Mouse (Mus musculus) heart, embryonic 12.5 days (tissue): ENCODE results near the gene Rpl19. TPM values are rescaled to one million over a fixed set of nuclear protein-coding genes. Genes with fewer than 3 reads are reported as not detected.

Experiments used
- ATAC-seq: fragments of 200-750 bp; cut with Nextera tagmentation; 2 replicates; pipeline ENCODE4 v1.8.0; 2017; ENCODE audit warnings: moderate TSS enrichment, moderate library complexity; ENCODE audit not compliant: insufficient number of reproducible peaks, low FRiP score
- H3K27ac ChIP-seq: fragments of 300-500 bp; sonication (generic); 2 replicates; pipeline ENCODE4 v1.5.1; 2016; ENCODE audit warnings: mild to moderate bottlenecking, moderate library complexity; ENCODE audit not compliant: poor library complexity, severe bottlenecking
- H3K27me3 ChIP-seq: fragments of 300-500 bp; sonication (generic); replicated peaks from 2 replicates; pipeline ENCODE4 v1.6.1; 2016; ENCODE audit warnings: mild to moderate bottlenecking, moderate library complexity
- H3K36me3 ChIP-seq: fragments of 300-500 bp; sonication (generic); 2 replicates; pipeline ENCODE4 v1.6.1; 2016; ENCODE audit warnings: mild to moderate bottlenecking, moderate library complexity
- H3K4me1 ChIP-seq: fragments of 300-500 bp; sonication (generic); replicated peaks from 2 replicates; pipeline ENCODE4 v1.6.1; 2016; ENCODE audit warnings: mild to moderate bottlenecking
- H3K4me2 ChIP-seq: fragments of 300-500 bp; sonication (generic); 2 replicates; pipeline ENCODE4 v1.6.1; 2016; ENCODE audit warnings: mild to moderate bottlenecking, moderate library complexity
- H3K4me3 ChIP-seq: fragments of 300-500 bp; sonication (generic); 2 replicates; pipeline ENCODE4 v1.5.1; 2016; ENCODE audit warnings: mild to moderate bottlenecking
- H3K9ac ChIP-seq: fragments of 300-500 bp; sonication (generic); 2 replicates; pipeline ENCODE4 v1.6.1; 2016; ENCODE audit warnings: mild to moderate bottlenecking, moderate library complexity
- H3K9me3 ChIP-seq: fragments of 300-500 bp; sonication (generic); replicated peaks from 2 replicates; pipeline ENCODE4 v1.6.1; 2016; ENCODE audit warnings: mild to moderate bottlenecking, moderate library complexity
- WGBS: fragments of 180-500 bp; shearing (Covaris S2); methylation state at CpG from one replicate; pipeline ENCODE4 v1.1.7; 2016; 5-methylcytosine and 5-hydroxymethylcytosine counted together
- polyA plus RNA-seq: library from polyadenylated mRNA; unstranded; fragments of >200 nt; fragmentation: Nextera tagmentation; extraction: Ambion mirVana; gene quantifications from 2 replicates; pipeline ENCODE4 v1.2.1, GENCODE M21; 2016

Gene Rpl19
- polyA plus RNA-seq, 1 experiment from 2014 or later, result 675 TPM

DNA sequence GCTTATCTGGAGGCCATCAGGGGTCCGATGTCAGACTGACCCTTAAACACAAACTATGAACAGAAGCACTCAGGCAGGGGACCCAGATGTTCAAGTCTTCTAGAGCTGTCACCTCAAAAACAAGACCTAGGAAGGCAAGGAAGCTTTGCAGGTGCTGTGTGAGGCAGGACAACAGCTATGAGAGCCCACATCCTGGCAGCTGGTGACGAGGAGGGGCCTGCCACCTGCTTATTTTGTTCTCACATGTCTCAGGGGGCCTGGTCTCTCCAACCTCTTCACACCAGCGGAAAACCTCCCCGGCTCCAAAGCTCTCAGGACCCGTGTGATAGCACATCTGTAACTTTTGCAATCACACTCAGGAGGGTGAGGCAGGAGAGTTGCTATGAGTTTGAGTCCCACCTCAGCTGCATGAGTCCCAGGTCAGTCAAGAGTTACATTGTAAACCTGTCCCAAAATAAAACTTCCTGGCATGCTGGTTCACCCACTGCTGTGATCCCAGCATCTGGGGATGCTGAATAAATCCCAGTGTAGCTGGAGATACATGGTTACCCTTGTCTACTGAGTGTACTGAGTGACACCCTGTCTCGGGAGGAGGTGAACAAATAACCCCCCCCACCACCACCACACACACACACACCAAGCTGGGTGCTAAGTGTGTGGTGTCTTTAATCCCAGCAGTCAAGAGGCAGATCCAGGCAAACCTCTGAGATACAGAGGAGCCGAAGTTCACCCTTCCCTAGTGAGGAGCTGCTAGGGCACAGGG is 26.0 kb upstream of the Rpl19 start:
- Histone ChIP-seq H3K9me3 (no peaks in the 10 kb centered on the region), H3K27me3 (peaks cover 85% of the 10 kb centered on the region)
- 25% methylated on average over 7 of the region's 7 CpGs for WGBS

GRCm38 (mm10) chr11:98001351-98001824 is 25.1 kb upstream of the Rpl19 start:
- H3K27me3 ChIP-seq, result peaks cover 84% of the 10 kb centered on the region
- H3K36me3 ChIP-seq, result peaks cover 8% of the 10 kb centered on the region; the same call in 1 of the 2 replicates
- no peak overlapping the region for H3K27ac ChIP-seq
- H3K4me1 ChIP-seq, result peaks cover 23% of the 10 kb centered on the region
- H3K4me3 ChIP-seq, result no peak overlapping the region
- WGBS, result 29% methylated on average over 11 of the region's 11 CpGs
- 0 out of 2 replicates have a peak overlapping the region, but pooled peaks have one; percentile 5 for H3K9ac ChIP-seq
- no peaks in the 10 kb centered on the region for H3K9me3 ChIP-seq
- no peak overlapping the region for H3K4me2 ChIP-seq
- ATAC-seq, result no peak

More for the DNA sequence above, 26.0 kb upstream of the Rpl19 start:
- Histone ChIP-seq H3K36me3 (peaks cover 8% of the 10 kb centered on the region; the same call in 1 of the 2 replicates), H3K4me3 (no peak overlapping the region), H3K4me1 (peaks cover 27% of the 10 kb centered on the region), H3K9ac (0 out of 2 replicates have a peak overlapping the region, but pooled peaks have one; percentile 5), H3K27ac (no peak overlapping the region), H3K4me2 (no peak overlapping the region)
- no peak for ATAC-seq

GRCm38 (mm10) chr11:98001986-98002385 is 24.5 kb upstream of the Rpl19 start:
- H3K4me1 ChIP-seq, result peaks cover 23% of the 10 kb centered on the region
- peaks cover 8% of the 10 kb centered on the region; the same call in 1 of the 2 replicates for H3K36me3 ChIP-seq
- no peak overlapping the region for H3K27ac ChIP-seq
- no peaks in the 10 kb centered on the region for H3K9me3 ChIP-seq
- H3K9ac ChIP-seq, result no peak overlapping the region
- H3K4me2 ChIP-seq, result no peak overlapping the region
- 54% methylated on average over 6 of the region's 6 CpGs for WGBS
- peaks cover 78% of the 10 kb centered on the region for H3K27me3 ChIP-seq
- no peak for ATAC-seq
- H3K4me3 ChIP-seq, result no peak overlapping the region

GRCm38 (mm10) chr11:98002627-98003026 is 23.9 kb upstream of the Rpl19 start:
- peak overlapping the region; percentile 60 for H3K4me2 ChIP-seq
- peaks cover 8% of the 10 kb centered on the region; the same call in 1 of the 2 replicates for H3K36me3 ChIP-seq
- H3K4me1 ChIP-seq, result peaks cover 23% of the 10 kb centered on the region
- peaks cover 72% of the 10 kb centered on the region for H3K27me3 ChIP-seq
- ATAC-seq, result no peak
- H3K9ac ChIP-seq, result peak overlapping the region; percentile 23; the same call in 1 of the 2 replicates
- H3K9me3 ChIP-seq, result no peaks in the 10 kb centered on the region
- WGBS, result 5% methylated on average over 12 of the region's 12 CpGs
- no peak overlapping the region for H3K27ac ChIP-seq
- H3K4me3 ChIP-seq, result peak overlapping the region; percentile 26

DNA sequence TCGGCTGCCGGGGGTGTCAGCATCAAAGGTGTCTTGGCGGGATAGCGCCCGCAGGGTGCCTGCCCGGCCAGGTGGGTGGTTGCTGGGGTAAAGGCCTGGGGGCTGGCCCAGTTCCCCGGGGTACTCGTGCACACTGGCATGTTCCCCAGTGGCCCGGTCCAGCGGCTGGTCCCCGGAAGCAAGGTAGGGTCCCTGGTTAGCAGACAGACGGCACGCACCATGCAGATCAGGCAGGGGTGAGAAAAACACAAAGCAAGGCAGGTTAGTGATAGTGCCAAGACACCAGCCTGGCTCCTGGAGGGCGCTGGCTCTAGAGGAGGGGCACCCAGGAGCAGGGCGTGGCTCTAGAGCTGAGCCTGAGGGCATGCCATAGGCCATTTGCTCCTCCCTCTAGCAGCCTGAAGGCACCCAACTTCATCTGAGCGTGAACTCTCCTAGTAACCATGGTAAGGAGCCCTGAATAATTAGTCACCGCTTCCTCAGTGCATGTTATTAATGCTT is 23.3 kb upstream of the Rpl19 start:
- peak overlapping the region; percentile 60 for H3K4me2 ChIP-seq
- H3K9ac ChIP-seq, result peak overlapping the region; percentile 23; the same call in 1 of the 2 replicates
- WGBS, result 34% methylated on average over 17 of the region's 17 CpGs
- H3K4me1 ChIP-seq, result peaks cover 23% of the 10 kb centered on the region
- no peak for ATAC-seq
- no peak overlapping the region for H3K27ac ChIP-seq
- H3K36me3 ChIP-seq, result peaks cover 8% of the 10 kb centered on the region; the same call in 1 of the 2 replicates
- peak overlapping the region; percentile 26; the same call in 1 of the 2 replicates for H3K4me3 ChIP-seq
- H3K27me3 ChIP-seq, result peaks cover 66% of the 10 kb centered on the region
- H3K9me3 ChIP-seq, result no peaks in the 10 kb centered on the region

GRCm38 (mm10) chr11:98004161-98004560 is 22.3 kb upstream of the Rpl19 start:
- Histone ChIP-seq H3K4me3 (no peak overlapping the region), H3K36me3 (peaks cover 11% of the 10 kb centered on the region; the same call in 1 of the 2 replicates), H3K9me3 (no peaks in the 10 kb centered on the region), H3K9ac (no peak overlapping the region), H3K4me2 (no peak overlapping the region), H3K27me3 (peaks cover 59% of the 10 kb centered on the region), H3K4me1 (peaks cover 23% of the 10 kb centered on the region), H3K27ac (no peak overlapping the region)
- WGBS, result 46% methylated on average over 8 of the region's 8 CpGs
- ATAC-seq, result no peak

- Histone ChIP-seq H3K4me1 (peaks cover 23% of the 10 kb centered on the region), H3K36me3 (peaks cover 13% of the 10 kb centered on the region; the same call in 1 of the 2 replicates), H3K4me2 (no peak overlapping the region), H3K4me3 (no peak overlapping the region), H3K9ac (no peak overlapping the region), H3K27me3 (peaks cover 57% of the 10 kb centered on the region), H3K9me3 (no peaks in the 10 kb centered on the region), H3K27ac (no peak overlapping the region)
- ATAC-seq, result no peak
- WGBS, result 48% methylated on average over 13 of the region's 13 CpGs
Measured at GRCm38 (mm10) chr11:98005076-98005475, 21.4 kb upstream of the Rpl19 start.

GRCm38 (mm10) chr11:98005686-98006085 is 20.8 kb upstream of the Rpl19 start:
- Histone ChIP-seq H3K36me3 (peaks cover 13% of the 10 kb centered on the region; the same call in 1 of the 2 replicates), H3K9ac (no peak overlapping the region), H3K4me2 (no peak overlapping the region), H3K4me3 (no peak overlapping the region), H3K27ac (no peak overlapping the region), H3K27me3 (peaks cover 57% of the 10 kb centered on the region), H3K4me1 (peaks cover 23% of the 10 kb centered on the region), H3K9me3 (no peaks in the 10 kb centered on the region)
- ATAC-seq, result no peak
- WGBS, result 77% methylated on average over 10 of the region's 10 CpGs

DNA sequence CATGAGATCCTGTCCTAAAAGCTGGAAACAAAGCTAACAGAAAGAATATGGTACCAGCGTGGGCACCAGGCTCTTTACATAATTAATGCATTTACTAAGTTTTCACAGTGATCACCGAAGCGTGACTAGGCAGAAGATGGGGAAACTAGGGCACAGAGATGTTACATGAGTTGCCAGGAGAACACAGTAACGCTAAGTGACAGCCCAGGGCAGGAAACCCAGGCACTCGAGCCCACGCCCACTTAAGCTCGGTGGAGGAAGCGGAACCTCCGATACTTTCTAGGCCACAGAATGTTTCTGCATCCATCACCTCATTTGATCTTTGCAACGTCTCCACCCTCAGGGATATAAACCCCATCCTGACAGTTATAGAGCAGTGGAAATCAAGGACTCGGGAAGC is 18.4 kb upstream of the Rpl19 start:
- Histone ChIP-seq H3K4me1 (peaks cover 21% of the 10 kb centered on the region), H3K9me3 (no peaks in the 10 kb centered on the region), H3K9ac (no peak overlapping the region), H3K4me3 (no peak overlapping the region), H3K4me2 (no peak overlapping the region), H3K36me3 (peaks cover 13% of the 10 kb centered on the region; the same call in 1 of the 2 replicates), H3K27me3 (peaks cover 55% of the 10 kb centered on the region), H3K27ac (no peak overlapping the region)
- WGBS, result 75% methylated on average over 11 of the region's 11 CpGs
- no peak for ATAC-seq

GRCm38 (mm10) chr11:98011716-98012115 is 14.8 kb upstream of the Rpl19 start:
- Histone ChIP-seq H3K9me3 (no peaks in the 10 kb centered on the region), H3K27ac (no peak overlapping the region), H3K27me3 (peaks cover 38% of the 10 kb centered on the region), H3K36me3 (peaks cover 15% of the 10 kb centered on the region; the same call in 1 of the 2 replicates), H3K9ac (no peak overlapping the region), H3K4me1 (0 out of 2 replicates have a peak, but pooled peaks cover 8% of the 10 kb centered on the region), H3K4me2 (no peak overlapping the region; the same call in 1 of the 2 replicates), H3K4me3 (no peak overlapping the region)
- 41% methylated on average over 9 of the region's 9 CpGs for WGBS
- ATAC-seq, result no peak

DNA sequence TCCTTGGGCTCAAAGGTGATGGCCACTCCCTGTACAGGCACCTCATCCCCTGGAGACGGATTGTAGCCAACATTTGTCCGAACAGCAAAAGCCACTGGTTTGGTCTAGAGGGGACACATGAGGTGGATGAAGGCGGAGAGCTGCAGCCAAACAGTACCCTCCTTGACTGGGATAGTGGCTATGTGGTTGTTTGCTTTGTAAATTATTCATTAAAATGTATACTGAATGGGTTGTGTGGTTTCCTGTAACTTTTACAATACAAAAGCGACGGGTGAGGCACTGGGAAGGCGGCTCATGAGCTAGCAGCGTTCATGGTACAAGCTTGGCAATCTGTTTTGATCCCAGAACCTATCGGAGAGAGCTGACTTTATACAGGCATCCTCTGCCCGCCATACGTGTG is 13.7 kb upstream of the Rpl19 start:
- ATAC-seq, result no peak
- Histone ChIP-seq H3K27me3 (peaks cover 38% of the 10 kb centered on the region), H3K4me3 (no peak overlapping the region), H3K9ac (no peak overlapping the region), H3K4me2 (no peak overlapping the region), H3K27ac (no peak overlapping the region), H3K4me1 (0 out of 2 replicates have a peak, but pooled peaks cover 8% of the 10 kb centered on the region), H3K36me3 (peaks cover 15% of the 10 kb centered on the region; the same call in 1 of the 2 replicates), H3K9me3 (no peaks in the 10 kb centered on the region)
- WGBS, result 75% methylated on average over 10 of the region's 10 CpGs
